Mouse (Mus musculus) embryonic fibroblast, embryonic 13.5 days (primary cell): ENCODE data around the gene Scml4.

Experiments
- CTCF ChIP-seq: IDR thresholded peaks from 2 replicates; pipeline ENCODE4 v1.5.1; 2011; ENCODE audit warnings: mild to moderate bottlenecking, control low read depth, low read length, moderate library complexity, borderline replicate concordance; ENCODE audit not compliant: insufficient read depth
- POLR2A ChIP-seq: IDR thresholded peaks from 2 replicates; pipeline ENCODE4 v1.6.1; 2011; ENCODE audit warnings: low read depth, mild to moderate bottlenecking, control low read depth, low read length, moderate library complexity

DNA sequence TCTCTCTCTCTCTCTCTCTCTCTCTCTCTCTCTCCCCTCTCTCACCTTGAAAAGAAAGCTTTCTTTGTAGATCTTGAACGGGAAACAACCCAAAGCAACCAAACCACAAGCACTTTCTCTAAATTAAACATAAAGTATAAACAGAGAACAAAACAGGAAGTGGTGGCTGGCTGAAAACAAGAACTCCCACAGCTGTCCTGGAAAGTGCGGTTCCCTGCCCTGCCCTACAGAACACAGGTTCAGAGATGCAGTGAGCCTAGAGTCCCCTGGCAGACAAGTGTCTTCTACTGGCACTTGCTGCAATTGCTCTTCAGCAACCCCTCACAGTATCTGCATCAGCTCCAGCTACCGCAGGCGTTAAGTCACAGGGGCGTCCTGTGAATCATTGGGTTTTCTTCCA, 37.5 kb downstream of the Scml4 start:
- TF ChIP-seq CTCF: no peak
- no peak for TF ChIP-seq POLR2A
